Mouse (Mus musculus): ENCODE data around the gene Gpr55. TPM values are rescaled to one million over a fixed set of nuclear protein-coding genes. Genes with fewer than 3 reads are reported as not detected.

Gene Gpr55
- polyA plus RNA-seq, 1 experiment from 2014 or later = not detected

DNA sequence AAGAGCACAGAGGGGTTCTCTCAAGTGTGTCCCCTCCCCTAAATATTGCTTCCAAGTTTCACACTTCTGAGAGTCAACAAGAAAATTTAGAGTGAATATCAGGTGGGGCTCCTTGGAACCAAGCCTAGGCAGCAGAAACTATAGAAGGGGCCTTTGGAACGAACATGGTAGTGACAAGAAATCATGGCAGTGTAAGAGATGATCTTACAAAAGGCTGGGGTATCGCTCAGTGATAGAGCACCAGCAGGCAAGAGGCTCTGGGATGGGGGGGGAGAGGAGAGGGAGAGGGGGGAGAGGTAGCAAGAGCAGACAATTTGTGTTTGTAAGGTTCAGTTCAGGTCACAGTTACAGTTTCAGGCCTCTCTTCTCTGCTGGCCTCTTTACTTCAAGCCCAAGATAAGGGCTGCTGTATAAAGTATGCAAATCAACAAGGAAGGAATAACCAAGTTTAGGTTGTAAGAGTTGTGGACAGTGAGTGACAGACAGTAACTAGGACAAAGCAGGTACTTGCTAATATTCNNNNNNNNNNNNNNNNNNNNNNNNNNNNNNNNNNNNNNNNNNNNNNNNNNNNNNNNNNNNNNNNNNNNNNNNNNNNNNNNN is 11.6 kb downstream of the Gpr55 start:
- DNase-seq (ENCODE audit: low spot score) = no peak
- Histone ChIP-seq H3K4me3 (no peak overlapping the region), H3K27me3 (ENCODE audit: low read depth, poor library complexity, severe bottlenecking) (no peaks in the 10 kb centered on the region), H3K4me1 (no peaks in the 10 kb centered on the region), H3K9me3 (replicated peaks) (no peaks in the 10 kb centered on the region), H3K27ac (replicated peaks) (no peak overlapping the region), H3K36me3 (no peaks in the 10 kb centered on the region)
- WGBS = 88% methylated on average over 2 of the region's 2 CpGs

DNA sequence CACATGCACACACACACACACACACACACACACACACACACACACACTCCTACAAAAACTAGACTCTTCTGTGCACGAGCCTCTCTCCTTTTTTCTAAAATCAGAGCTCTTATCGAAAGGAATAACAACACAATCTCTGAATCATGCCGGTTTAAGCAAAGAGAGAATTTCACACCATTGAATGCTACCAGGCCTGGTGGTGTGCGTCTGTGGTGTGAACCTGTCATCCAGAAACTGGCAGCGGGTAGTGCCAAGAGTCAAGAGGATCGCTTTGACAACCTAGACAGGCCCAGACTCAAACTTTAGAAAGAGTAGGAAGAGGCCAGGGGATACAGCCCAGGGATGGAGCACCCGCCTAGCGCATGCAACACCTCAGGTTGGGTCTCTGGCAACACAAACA is 18.5 kb downstream of the Gpr55 start:
- no peaks in the 10 kb centered on the region for H3K27me3 ChIP-seq (ENCODE audit: low read depth, poor library complexity, severe bottlenecking)
- no peaks in the 10 kb centered on the region for H3K9me3 ChIP-seq (replicated peaks)
- H3K4me3 ChIP-seq = no peak overlapping the region
- no peak overlapping the region for H3K27ac ChIP-seq (replicated peaks)
- WGBS = 87% methylated on average over 8 of the region's 8 CpGs
- no peak for DNase-seq (ENCODE audit: low spot score)
- peaks cover 7% of the 10 kb centered on the region; the same call in 1 of the 2 replicates for H3K4me1 ChIP-seq
- no peaks in the 10 kb centered on the region for H3K36me3 ChIP-seq

- Histone ChIP-seq H3K36me3 (no peaks in the 10 kb centered on the region), H3K27me3 (ENCODE audit: low read depth, poor library complexity, severe bottlenecking) (peaks cover 16% of the 10 kb centered on the region; the same call in 1 of the 2 replicates), H3K9me3 (replicated peaks) (no peaks in the 10 kb centered on the region), H3K4me1 (peaks cover 36% of the 10 kb centered on the region), H3K27ac (replicated peaks) (no peak overlapping the region), H3K4me3 (no peak overlapping the region)
- DNase-seq (ENCODE audit: low spot score) = no peak
- 88% methylated on average over 1 of the region's 1 CpGs for WGBS
Measured at GRCm38 (mm10) chr1:85937323-85937722, 23.5 kb downstream of the Gpr55 start.

DNA sequence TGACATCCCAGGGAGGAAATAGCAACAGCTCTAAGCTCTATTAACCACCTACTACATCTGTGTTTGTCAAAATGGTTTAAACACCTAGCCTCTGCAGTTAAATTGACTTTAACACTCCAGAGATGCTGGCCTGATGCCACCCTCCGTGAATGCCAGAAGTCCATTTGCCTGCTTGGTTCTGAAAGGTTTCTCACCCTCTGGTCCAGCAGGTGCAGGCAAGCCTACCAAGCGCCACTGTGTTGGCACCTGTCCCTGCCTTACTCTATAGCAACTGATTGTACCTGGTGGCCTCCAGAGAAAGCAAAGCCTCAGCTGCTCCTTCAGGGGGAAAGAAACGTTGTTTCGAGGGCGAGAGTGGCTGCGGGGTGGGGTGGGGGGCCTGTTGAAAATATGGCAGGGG is 24.5 kb downstream of the Gpr55 start:
- H3K27ac ChIP-seq (replicated peaks) = no peak overlapping the region; the same call in 1 of the 2 replicates
- peaks cover 16% of the 10 kb centered on the region; the same call in 1 of the 2 replicates for H3K27me3 ChIP-seq (ENCODE audit: low read depth, poor library complexity, severe bottlenecking)
- peaks cover 42% of the 10 kb centered on the region for H3K4me1 ChIP-seq

GRCm38 (mm10) chr1:85935148-85935852 is 25.5 kb downstream of the Gpr55 start:
- Histone ChIP-seq H3K27ac (replicated peaks) (no peak overlapping the region), H3K4me1 (peaks cover 42% of the 10 kb centered on the region), H3K9me3 (replicated peaks) (no peaks in the 10 kb centered on the region), H3K36me3 (no peaks in the 10 kb centered on the region), H3K4me3 (no peak overlapping the region), H3K27me3 (ENCODE audit: low read depth, poor library complexity, severe bottlenecking) (peaks cover 16% of the 10 kb centered on the region; the same call in 1 of the 2 replicates)
- DNase-seq (ENCODE audit: low spot score) = peak; percentile 59
- WGBS = 47% methylated on average over 8 of the region's 8 CpGs

More for the DNA sequence above, 24.5 kb downstream of the Gpr55 start:
- no peak for DNase-seq (ENCODE audit: low spot score)
- H3K9me3 ChIP-seq (replicated peaks) = no peaks in the 10 kb centered on the region
- 88% methylated on average over 6 of the region's 6 CpGs for WGBS
- H3K36me3 ChIP-seq = no peaks in the 10 kb centered on the region
- no peak overlapping the region for H3K4me3 ChIP-seq

DNA sequence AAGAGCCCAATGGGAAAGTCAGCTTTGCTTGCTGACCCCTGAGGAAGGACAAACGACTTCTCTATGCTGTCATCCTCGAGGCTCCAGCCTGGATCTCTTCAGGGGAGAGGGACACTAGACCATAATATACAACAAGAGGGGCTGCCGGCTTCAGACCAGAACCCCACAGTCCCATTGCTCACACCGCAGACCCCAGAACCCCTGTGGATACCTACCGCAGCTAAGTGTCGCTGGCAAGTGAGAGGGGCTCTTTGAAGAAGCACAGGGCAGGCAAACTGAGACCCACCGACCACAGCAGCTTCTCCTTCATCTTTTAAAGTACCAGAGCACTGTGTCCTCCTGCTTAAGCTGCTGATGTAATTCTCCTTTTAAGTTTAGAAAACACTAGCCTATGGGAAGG is 26.2 kb downstream of the Gpr55 start:
- H3K4me1 ChIP-seq = peaks cover 35% of the 10 kb centered on the region
- no peak overlapping the region for H3K4me3 ChIP-seq
- DNase-seq (ENCODE audit: low spot score) = no peak
- 15% methylated on average over 7 of the region's 7 CpGs for WGBS
- peak overlapping the region; percentile 80; the same call in 1 of the 2 replicates for H3K27ac ChIP-seq (replicated peaks)
- H3K9me3 ChIP-seq (replicated peaks) = no peaks in the 10 kb centered on the region
- peaks cover 16% of the 10 kb centered on the region; the same call in 1 of the 2 replicates for H3K27me3 ChIP-seq (ENCODE audit: low read depth, poor library complexity, severe bottlenecking)
- H3K36me3 ChIP-seq = no peaks in the 10 kb centered on the region

DNA sequence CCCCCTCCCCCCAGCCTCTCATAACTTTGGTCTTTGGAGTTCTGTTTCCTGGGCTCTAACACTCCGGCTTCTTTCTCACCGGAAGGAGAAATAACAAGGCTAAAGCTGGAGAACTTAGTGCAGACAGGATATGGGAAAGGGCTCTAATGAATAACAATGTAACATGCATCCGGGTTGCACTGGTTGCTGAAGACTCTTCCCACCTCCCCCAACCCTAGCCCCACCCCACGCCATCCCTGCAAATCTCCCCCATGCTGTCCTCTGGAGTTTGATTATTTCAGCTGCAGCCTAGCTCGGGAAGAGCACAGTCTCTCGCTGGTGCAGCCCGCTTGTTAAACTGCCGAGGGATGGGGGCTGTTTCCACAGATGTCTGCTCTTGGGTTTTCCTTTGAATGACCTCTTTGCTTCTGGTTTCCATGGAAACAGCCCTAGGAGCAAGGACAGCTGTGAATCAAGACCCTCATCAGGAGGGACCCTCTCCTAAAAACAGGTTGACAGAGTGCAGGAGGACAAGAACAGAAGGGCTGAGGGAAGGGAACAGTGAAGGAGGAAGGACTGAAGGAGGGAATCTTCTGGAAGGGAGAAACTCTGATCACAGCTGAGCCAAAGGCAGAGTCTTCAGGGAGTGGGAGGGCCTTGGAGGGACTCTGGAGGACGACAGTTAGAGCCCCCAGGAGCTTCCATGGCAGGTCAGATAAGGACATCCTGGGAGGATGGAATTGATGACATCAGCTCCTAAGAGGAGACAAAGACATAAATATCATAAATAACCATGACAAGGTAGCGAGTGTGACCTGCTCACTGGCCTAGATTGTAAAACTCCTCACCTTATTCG is 27.0 kb downstream of the Gpr55 start:
- H3K4me1 ChIP-seq = peaks cover 40% of the 10 kb centered on the region
- DNase-seq (ENCODE audit: low spot score) = peak; percentile 57
- H3K27ac ChIP-seq (replicated peaks) = peak overlapping the region; percentile 80
- H3K36me3 ChIP-seq = no peaks in the 10 kb centered on the region
- H3K4me3 ChIP-seq = peak overlapping the region; percentile 36
- H3K27me3 ChIP-seq (ENCODE audit: low read depth, poor library complexity, severe bottlenecking) = peaks cover 16% of the 10 kb centered on the region; the same call in 1 of the 2 replicates
- WGBS = 17% methylated on average over 11 of the region's 11 CpGs
- no peaks in the 10 kb centered on the region for H3K9me3 ChIP-seq (replicated peaks)

GRCm38 (mm10) chr1:85933226-85933625 is 27.6 kb downstream of the Gpr55 start:
- Histone ChIP-seq H3K4me3 (peak overlapping the region; percentile 36), H3K36me3 (no peaks in the 10 kb centered on the region), H3K9me3 (replicated peaks) (no peaks in the 10 kb centered on the region), H3K4me1 (peaks cover 46% of the 10 kb centered on the region), H3K27ac (replicated peaks) (peak overlapping the region; percentile 80), H3K27me3 (ENCODE audit: low read depth, poor library complexity, severe bottlenecking) (peaks cover 16% of the 10 kb centered on the region; the same call in 1 of the 2 replicates)
- 34% methylated on average over 7 of the region's 7 CpGs for whole genome bisulfite sequencing
- no peak for DNase-seq (ENCODE audit: low spot score)

GRCm38 (mm10) chr1:85931170-85931569 is 29.6 kb downstream of the Gpr55 start:
- Histone ChIP-seq H3K4me3 (no peak overlapping the region), H3K4me1 (peaks cover 54% of the 10 kb centered on the region), H3K36me3 (no peaks in the 10 kb centered on the region), H3K9me3 (replicated peaks) (no peaks in the 10 kb centered on the region), H3K27ac (replicated peaks) (0 out of 2 replicates have a peak overlapping the region, but pooled peaks have one; percentile 33), H3K27me3 (ENCODE audit: low read depth, poor library complexity, severe bottlenecking) (peaks cover 8% of the 10 kb centered on the region; the same call in 1 of the 2 replicates)
- no peak for DNase-seq (ENCODE audit: low spot score)
- 86% methylated on average over 5 of the region's 5 CpGs for WGBS

DNA sequence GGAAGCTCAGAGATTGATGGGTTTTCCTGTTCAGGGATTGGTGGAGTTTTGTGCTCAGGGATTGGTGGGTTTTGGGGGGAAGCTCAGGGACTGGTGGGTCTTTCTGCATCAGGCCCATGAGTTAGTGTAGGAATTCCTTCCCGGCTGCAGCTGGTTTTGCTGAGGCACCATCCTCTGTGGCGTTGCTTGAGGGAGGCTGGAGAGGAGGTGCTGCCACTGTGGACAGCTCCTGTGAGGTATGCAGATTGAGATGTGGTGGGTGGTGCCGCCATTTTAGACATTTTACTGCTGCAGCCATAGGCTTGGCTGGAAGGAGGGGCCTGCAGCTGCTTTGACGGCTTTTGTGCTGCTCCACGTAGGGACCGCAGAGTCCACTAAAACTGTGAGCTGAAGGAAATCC is 31.4 kb downstream of the Gpr55 start:
- 91% methylated on average over 6 of the region's 6 CpGs for WGBS
- Histone ChIP-seq H3K36me3 (no peaks in the 10 kb centered on the region), H3K9me3 (replicated peaks) (no peaks in the 10 kb centered on the region), H3K4me3 (no peak overlapping the region), H3K27me3 (ENCODE audit: low read depth, poor library complexity, severe bottlenecking) (peaks cover under 1% of the 10 kb centered on the region; the same call in 1 of the 2 replicates), H3K27ac (replicated peaks) (peak overlapping the region; percentile 73; the same call in 1 of the 2 replicates), H3K4me1 (peaks cover 45% of the 10 kb centered on the region)
- DNase-seq (ENCODE audit: low spot score) = no peak

DNA sequence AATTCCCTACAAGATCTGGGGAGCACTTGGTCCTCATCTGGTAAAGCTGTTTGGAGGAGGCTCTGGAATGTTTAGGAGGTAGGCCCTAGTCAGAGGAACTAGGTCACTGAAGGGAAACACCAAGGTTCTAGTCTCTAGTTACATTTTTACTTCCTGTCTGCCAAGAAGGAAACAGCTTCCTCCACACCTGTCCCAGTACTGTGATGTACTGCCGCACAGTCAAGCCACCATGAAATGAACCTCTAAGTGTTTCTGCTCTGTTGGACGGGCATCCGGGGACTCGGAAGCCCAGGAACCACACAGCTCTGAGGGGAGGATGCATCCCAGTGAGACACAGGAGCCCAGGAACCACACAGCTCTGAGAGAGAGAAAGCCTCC is 32.1 kb downstream of the Gpr55 start:
- WGBS = 65% methylated on average over 4 of the region's 4 CpGs
- Histone ChIP-seq H3K4me3 (no peak overlapping the region), H3K27ac (replicated peaks) (peak overlapping the region; percentile 73), H3K27me3 (ENCODE audit: low read depth, poor library complexity, severe bottlenecking) (no peaks in the 10 kb centered on the region), H3K4me1 (peaks cover 38% of the 10 kb centered on the region), H3K9me3 (replicated peaks) (no peaks in the 10 kb centered on the region), H3K36me3 (no peaks in the 10 kb centered on the region)
- no peak for DNase-seq (ENCODE audit: low spot score)

DNA sequence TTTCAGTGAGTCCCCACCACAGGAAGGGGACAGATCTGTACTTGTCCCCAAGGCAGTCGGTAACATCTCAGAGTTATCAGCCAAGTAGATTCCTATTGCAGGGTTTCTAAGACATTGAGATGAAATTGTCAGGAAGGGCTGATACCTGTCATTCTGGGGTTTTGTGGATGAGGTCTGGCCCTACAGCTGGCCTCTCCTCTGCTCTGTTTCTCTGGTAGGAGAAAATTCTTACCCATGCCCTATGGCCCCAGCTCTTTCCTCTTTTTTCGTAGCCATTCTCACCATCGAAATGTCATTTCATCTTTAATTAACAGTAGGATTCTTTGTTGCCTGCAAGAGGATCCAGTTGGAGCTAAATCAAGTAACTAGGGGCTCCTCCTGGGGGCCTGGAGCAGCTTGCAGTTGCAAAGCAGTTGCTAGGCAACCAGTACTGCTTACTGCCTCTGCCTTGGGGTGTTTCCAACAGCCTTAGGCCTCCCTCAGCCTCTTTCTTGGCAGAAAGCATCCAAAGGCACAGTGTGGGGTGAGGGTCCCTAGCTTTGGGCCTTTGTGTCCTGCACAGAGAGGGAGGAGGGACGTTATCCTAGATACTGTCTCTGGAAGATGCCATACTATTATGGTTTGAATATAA is 32.6 kb downstream of the Gpr55 start, which contains the start of gene 4933407L21Rik:
Gene 4933407L21Rik (plus strand): TSS at position 427 of the 631 bp plus-strand sequence.
- H3K4me1 ChIP-seq = peaks cover 35% of the 10 kb centered on the region
- H3K4me3 ChIP-seq = no peak within 1 kb of the TSS
- H3K36me3 ChIP-seq = no peaks in the 10 kb centered on the region
- 35% methylated on average over 4 of the region's 4 CpGs for WGBS
- no peaks in the 10 kb centered on the region for H3K9me3 ChIP-seq (replicated peaks)
- H3K27me3 ChIP-seq (ENCODE audit: low read depth, poor library complexity, severe bottlenecking) = no peaks in the 10 kb centered on the region
- H3K27ac ChIP-seq (replicated peaks) = peak within 1 kb of the TSS; percentile 73
- peak; percentile 46 for DNase-seq (ENCODE audit: low spot score)

Data from midbrain, embryonic 10.5 days (tissue).